Mouse (Mus musculus): ENCODE measurements around the gene Gm4858. TPM values are rescaled to one million over a fixed set of nuclear protein-coding genes. Genes with fewer than 3 reads are reported as not detected.
"Not testable (repeated sequence)": the region's sequence is repeated elsewhere in the genome, so short reads cannot be mapped to it uniquely, and the experiment has no call there.

Gene Gm4858
- not detected in 2 replicates for polyA plus RNA-seq (2015; fragmentation: Nextera tagmentation; extraction: Ambion mirVana)

GRCm38 (mm10) chr3:93068523-93068922 is at the start of gene Gm4858:
TSS of gene Gm4858 (plus strand) at chr3:93068823.
- H3K9me3 ChIP-seq (replicated peaks; ENCODE audit: control insufficient read depth, low read length, poor library complexity, severe bottlenecking); H3K27ac ChIP-seq (ENCODE audit: low read length); H3K9ac ChIP-seq (ENCODE audit: low read depth, low read length); H3K4me1 ChIP-seq (ENCODE audit: control insufficient read depth, insufficient read depth, low read length); H3K27me3 ChIP-seq (ENCODE audit: control insufficient read depth, insufficient read depth, low read depth, low read length); H3K36me3 ChIP-seq (ENCODE audit: control insufficient read depth, insufficient read depth, low read length); H3K4me2 ChIP-seq (ENCODE audit: low read length); H3K4me3 ChIP-seq (ENCODE audit: low read depth, low read length); ATAC-seq: not testable (repeated sequence)

GRCm38 (mm10) chr3:93018960-93019359 is 49.7 kb upstream of the Gm4858 start, which contains the start of gene Lce1m:
TSS of gene Lce1m (minus strand) at chr3:93019060.
- H3K9me3 ChIP-seq (replicated peaks; ENCODE audit: control insufficient read depth, low read length, poor library complexity, severe bottlenecking) = no peaks in the 10 kb centered on the region
- no peaks in the 10 kb centered on the region for H3K27me3 ChIP-seq (ENCODE audit: control insufficient read depth, insufficient read depth, low read depth, low read length)
- 86% methylated on average over 2 of the region's 2 CpGs for WGBS
- peaks cover 6% of the 10 kb centered on the region; the same call in 1 of the 2 replicates for H3K4me1 ChIP-seq (ENCODE audit: control insufficient read depth, insufficient read depth, low read length)
- H3K36me3 ChIP-seq (ENCODE audit: control insufficient read depth, insufficient read depth, low read length) = no peaks in the 10 kb centered on the region
- no peak within 1 kb of the TSS for H3K4me2 ChIP-seq (ENCODE audit: low read length)
- no peak within 1 kb of the TSS for H3K9ac ChIP-seq (ENCODE audit: low read depth, low read length)
- H3K4me3 ChIP-seq (ENCODE audit: low read depth, low read length) = no peak within 1 kb of the TSS
- no peak for ATAC-seq
- H3K27ac ChIP-seq (ENCODE audit: low read length) = no peak within 1 kb of the TSS

- WGBS = 83% methylated on average over 1 of the region's 1 CpGs
- ATAC-seq = no peak
- H3K27ac ChIP-seq (ENCODE audit: low read length) = no peak overlapping the region
Measured at GRCm38 (mm10) chr3:93021171-93021570, 47.5 kb upstream of the Gm4858 start.

GRCm38 (mm10) chr3:93023411-93024184 is 45.0 kb upstream of the Gm4858 start:
- 80% methylated on average over 3 of the region's 3 CpGs for WGBS

More at GRCm38 (mm10) chr3:93021171-93021570, 47.5 kb upstream of the Gm4858 start:
- Histone ChIP-seq H3K36me3 (ENCODE audit: control insufficient read depth, insufficient read depth, low read length) (no peaks in the 10 kb centered on the region), H3K9me3 (replicated peaks; ENCODE audit: control insufficient read depth, low read length, poor library complexity, severe bottlenecking) (no peaks in the 10 kb centered on the region), H3K9ac (ENCODE audit: low read depth, low read length) (no peak overlapping the region), H3K4me2 (ENCODE audit: low read length) (no peak overlapping the region), H3K4me3 (ENCODE audit: low read depth, low read length) (no peak overlapping the region), H3K4me1 (ENCODE audit: control insufficient read depth, insufficient read depth, low read length) (no peaks in the 10 kb centered on the region), H3K27me3 (ENCODE audit: control insufficient read depth, insufficient read depth, low read depth, low read length) (no peaks in the 10 kb centered on the region)

GRCm38 (mm10) chr3:93025486-93025885 is 43.1 kb upstream of the Gm4858 start:
- Histone ChIP-seq H3K27me3 (ENCODE audit: control insufficient read depth, insufficient read depth, low read depth, low read length) (no peaks in the 10 kb centered on the region), H3K9ac (ENCODE audit: low read depth, low read length) (no peak overlapping the region), H3K27ac (ENCODE audit: low read length) (no peak overlapping the region), H3K4me3 (ENCODE audit: low read depth, low read length) (no peak overlapping the region), H3K4me2 (ENCODE audit: low read length) (no peak overlapping the region), H3K9me3 (replicated peaks; ENCODE audit: control insufficient read depth, low read length, poor library complexity, severe bottlenecking) (no peaks in the 10 kb centered on the region), H3K4me1 (ENCODE audit: control insufficient read depth, insufficient read depth, low read length) (no peaks in the 10 kb centered on the region), H3K36me3 (ENCODE audit: control insufficient read depth, insufficient read depth, low read length) (no peaks in the 10 kb centered on the region)
- WGBS = 93% methylated on average over 2 of the region's 2 CpGs
- no peak for ATAC-seq

More at GRCm38 (mm10) chr3:93023411-93024184, 45.0 kb upstream of the Gm4858 start:
- Histone ChIP-seq H3K27me3 (ENCODE audit: control insufficient read depth, insufficient read depth, low read depth, low read length) (no peaks in the 10 kb centered on the region), H3K36me3 (ENCODE audit: control insufficient read depth, insufficient read depth, low read length) (no peaks in the 10 kb centered on the region), H3K27ac (ENCODE audit: low read length) (no peak overlapping the region), H3K9ac (ENCODE audit: low read depth, low read length) (no peak overlapping the region), H3K4me3 (ENCODE audit: low read depth, low read length) (no peak overlapping the region), H3K4me1 (ENCODE audit: control insufficient read depth, insufficient read depth, low read length) (no peaks in the 10 kb centered on the region), H3K4me2 (ENCODE audit: low read length) (no peak overlapping the region), H3K9me3 (replicated peaks; ENCODE audit: control insufficient read depth, low read length, poor library complexity, severe bottlenecking) (no peaks in the 10 kb centered on the region)
- no peak for ATAC-seq

GRCm38 (mm10) chr3:93031450-93031849 is 37.2 kb upstream of the Gm4858 start:
- Histone ChIP-seq H3K27me3 (ENCODE audit: control insufficient read depth, insufficient read depth, low read depth, low read length) (no peaks in the 10 kb centered on the region), H3K4me3 (ENCODE audit: low read depth, low read length) (no peak overlapping the region), H3K36me3 (ENCODE audit: control insufficient read depth, insufficient read depth, low read length) (no peaks in the 10 kb centered on the region), H3K4me2 (ENCODE audit: low read length) (no peak overlapping the region), H3K27ac (ENCODE audit: low read length) (no peak overlapping the region), H3K9ac (ENCODE audit: low read depth, low read length) (no peak overlapping the region), H3K4me1 (ENCODE audit: control insufficient read depth, insufficient read depth, low read length) (no peaks in the 10 kb centered on the region), H3K9me3 (replicated peaks; ENCODE audit: control insufficient read depth, low read length, poor library complexity, severe bottlenecking) (no peaks in the 10 kb centered on the region)
- ATAC-seq = peak; percentile 98
- WGBS = 57% methylated on average over 5 of the region's 5 CpGs

GRCm38 (mm10) chr3:93050182-93050581 is 18.4 kb upstream of the Gm4858 start:
- WGBS = 89% methylated on average over 1 of the region's 1 CpGs
- no peak for ATAC-seq
- no peak overlapping the region for H3K4me3 ChIP-seq (ENCODE audit: low read depth, low read length)
- no peaks in the 10 kb centered on the region for H3K9me3 ChIP-seq (replicated peaks; ENCODE audit: control insufficient read depth, low read length, poor library complexity, severe bottlenecking)
- H3K4me2 ChIP-seq (ENCODE audit: low read length) = no peak overlapping the region
- H3K4me1 ChIP-seq (ENCODE audit: control insufficient read depth, insufficient read depth, low read length) = no peaks in the 10 kb centered on the region
- no peak overlapping the region for H3K27ac ChIP-seq (ENCODE audit: low read length)
- H3K36me3 ChIP-seq (ENCODE audit: control insufficient read depth, insufficient read depth, low read length) = no peaks in the 10 kb centered on the region
- no peaks in the 10 kb centered on the region for H3K27me3 ChIP-seq (ENCODE audit: control insufficient read depth, insufficient read depth, low read depth, low read length)
- H3K9ac ChIP-seq (ENCODE audit: low read depth, low read length) = no peak overlapping the region

GRCm38 (mm10) chr3:93052826-93053474 is 15.7 kb upstream of the Gm4858 start:
- ATAC-seq = no peak
- 54% methylated on average over 10 of the region's 10 CpGs for WGBS

GRCm38 (mm10) chr3:93086631-93087030 is 18.0 kb downstream of the Gm4858 start:
- H3K27me3 ChIP-seq (ENCODE audit: control insufficient read depth, insufficient read depth, low read depth, low read length) = no peaks in the 10 kb centered on the region
- no peaks in the 10 kb centered on the region for H3K36me3 ChIP-seq (ENCODE audit: control insufficient read depth, insufficient read depth, low read length)
- 75% methylated on average over 2 of the region's 2 CpGs for WGBS
- no peak overlapping the region for H3K9ac ChIP-seq (ENCODE audit: low read depth, low read length)
- no peak for ATAC-seq
- H3K27ac ChIP-seq (ENCODE audit: low read length) = no peak overlapping the region
- no peaks in the 10 kb centered on the region for H3K4me1 ChIP-seq (ENCODE audit: control insufficient read depth, insufficient read depth, low read length)
- no peak overlapping the region for H3K4me2 ChIP-seq (ENCODE audit: low read length)
- no peak overlapping the region for H3K4me3 ChIP-seq (ENCODE audit: low read depth, low read length)
- H3K9me3 ChIP-seq (replicated peaks; ENCODE audit: control insufficient read depth, low read length, poor library complexity, severe bottlenecking) = no peaks in the 10 kb centered on the region

More at GRCm38 (mm10) chr3:93052826-93053474, 15.7 kb upstream of the Gm4858 start:
- no peaks in the 10 kb centered on the region for H3K9me3 ChIP-seq (replicated peaks; ENCODE audit: control insufficient read depth, low read length, poor library complexity, severe bottlenecking)
- H3K27me3 ChIP-seq (ENCODE audit: control insufficient read depth, insufficient read depth, low read depth, low read length) = no peaks in the 10 kb centered on the region
- no peak overlapping the region for H3K4me2 ChIP-seq (ENCODE audit: low read length)
- H3K36me3 ChIP-seq (ENCODE audit: control insufficient read depth, insufficient read depth, low read length) = no peaks in the 10 kb centered on the region
- no peak overlapping the region for H3K4me3 ChIP-seq (ENCODE audit: low read depth, low read length)
- H3K4me1 ChIP-seq (ENCODE audit: control insufficient read depth, insufficient read depth, low read length) = no peaks in the 10 kb centered on the region
- H3K27ac ChIP-seq (ENCODE audit: low read length) = no peak overlapping the region
- no peak overlapping the region for H3K9ac ChIP-seq (ENCODE audit: low read depth, low read length)

Measured in midbrain, embryonic 16.5 days (tissue).